Mouse (Mus musculus) spleen, adult 2 months (tissue): ENCODE results near the gene Entpd7. TPM values are rescaled to one million over a fixed set of nuclear protein-coding genes. Genes with fewer than 3 reads are reported as not detected.

ENCODE experiments used
- DNase-seq, 2 experiments: peaks; one replicate each; pipeline versions ENCODE4 v3.0.0 to v3.0.0-alpha.2; 2012 to 2021; ENCODE audit warnings: low spot score in 2 of 2, low read depth in 1 of 2
- H3K27ac ChIP-seq: fragments of 200-500 bp; 2 replicates; pipeline ENCODE4 v1.5.1; 2012; ENCODE audit warnings: low read length, inconsistent platforms; ENCODE audit not compliant: insufficient read depth
- H3K27me3 ChIP-seq: fragments of 200-500 bp; 2 replicates; pipeline ENCODE4 v1.6.1; 2012; ENCODE audit warnings: mild to moderate bottlenecking, moderate library complexity, low read length, inconsistent platforms; ENCODE audit not compliant: control insufficient read depth, insufficient read depth
- H3K36me3 ChIP-seq: fragments of 200-500 bp; 2 replicates; pipeline ENCODE4 v1.6.1; 2012; ENCODE audit warnings: mild to moderate bottlenecking, low read length, inconsistent platforms; ENCODE audit not compliant: control insufficient read depth, insufficient read depth
- H3K4me1 ChIP-seq: fragments of 200-500 bp; 2 replicates; pipeline ENCODE4 v1.6.1; 2011; ENCODE audit warnings: inconsistent platforms; ENCODE audit not compliant: control insufficient read depth, insufficient read depth, insufficient read length
- H3K4me3 ChIP-seq: fragments of 200-500 bp; 2 replicates; pipeline ENCODE4 v1.5.1; 2011; ENCODE audit warnings: mild to moderate bottlenecking, inconsistent platforms; ENCODE audit not compliant: insufficient read depth, insufficient read length; ENCODE audit errors: extremely low read depth
- CTCF ChIP-seq: fragments of 200-500 bp; IDR thresholded peaks from 2 replicates; pipeline ENCODE4 v1.5.1; 2011; ENCODE audit warnings: mild to moderate bottlenecking, inconsistent platforms; ENCODE audit not compliant: insufficient read depth, insufficient read length, insufficient replicate concordance; ENCODE audit errors: extremely low read depth
- POLR2A ChIP-seq: fragments of 200-500 bp; IDR thresholded peaks from 2 replicates; pipeline ENCODE4 v1.6.1; 2011; ENCODE audit warnings: low read depth, low read length, inconsistent platforms
- WGBS: fragments of 180-500 bp; shearing (Covaris S2); methylation state at CpG from one replicate; pipeline ENCODE4 v1.1.7; 2018; 5-methylcytosine and 5-hydroxymethylcytosine counted together
- polyA plus RNA-seq: library from polyadenylated mRNA; depleted of rRNA; stranded (reverse); fragments of >200 nt; gene quantifications from 2 replicates; pipeline ENCODE4 v1.2.3, GENCODE M21; 2012

Entpd7 gene
- polyA plus RNA-seq, 1 experiment = 3.5 TPM

- no peak for DNase-seq
- 95% methylated on average over 9 of the region's 9 CpGs for WGBS
- Histone ChIP-seq H3K27ac (no peak overlapping the region), H3K27me3 (no peaks in the 10 kb centered on the region), H3K4me3 (no peak overlapping the region), H3K36me3 (peaks cover 17% of the 10 kb centered on the region), H3K4me1 (no peaks in the 10 kb centered on the region)
- no peak for TF ChIP-seq CTCF
- no peak for TF ChIP-seq POLR2A
These were observed 78.3 kb downstream of the Entpd7 start for GRCm38 (mm10) chr19:43767549-43768322.

GRCm38 (mm10) chr19:43769366-43769960 lies 80.0 kb downstream of the Entpd7 start:
- 89% methylated on average over 5 of the region's 5 CpGs for WGBS
- Histone ChIP-seq H3K36me3 (peaks cover 16% of the 10 kb centered on the region), H3K4me1 (no peaks in the 10 kb centered on the region), H3K27ac (no peak overlapping the region), H3K4me3 (no peak overlapping the region), H3K27me3 (no peaks in the 10 kb centered on the region)
- DNase-seq = no peak
- TF ChIP-seq CTCF (no peak), POLR2A (no peak)

- WGBS = 27% methylated on average over 4 of the region's 4 CpGs
- DNase-seq = no peak
- Histone ChIP-seq H3K27me3 (no peaks in the 10 kb centered on the region), H3K4me1 (no peaks in the 10 kb centered on the region), H3K27ac (no peak overlapping the region), H3K36me3 (peaks cover 13% of the 10 kb centered on the region; the same call in 1 of the 2 replicates), H3K4me3 (no peak overlapping the region)
- TF ChIP-seq CTCF (no peak), POLR2A (no peak)
These were observed 81.1 kb downstream of the Entpd7 start for GRCm38 (mm10) chr19:43770584-43770983.

GRCm38 (mm10) chr19:43771499-43771969 lies 82.1 kb downstream of the Entpd7 start:
- peaks cover 11% of the 10 kb centered on the region; the same call in 1 of the 2 replicates for H3K36me3 ChIP-seq
- no peak overlapping the region for H3K4me3 ChIP-seq
- TF ChIP-seq POLR2A (no peak), CTCF (no peak)
- H3K27ac ChIP-seq = no peak overlapping the region
- H3K4me1 ChIP-seq = no peaks in the 10 kb centered on the region
- H3K27me3 ChIP-seq = no peaks in the 10 kb centered on the region
- WGBS = 18% methylated on average over 5 of the region's 5 CpGs
- peak in 1 of 2 experiments; percentile 38 for DNase-seq

GRCm38 (mm10) chr19:43772311-43772710 lies 82.8 kb downstream of the Entpd7 start:
- 84% methylated on average over 6 of the region's 6 CpGs for WGBS
- H3K27ac ChIP-seq = no peak overlapping the region
- TF ChIP-seq CTCF (no peak), POLR2A (no peak)
- H3K4me3 ChIP-seq = no peak overlapping the region
- H3K4me1 ChIP-seq = no peaks in the 10 kb centered on the region
- H3K27me3 ChIP-seq = no peaks in the 10 kb centered on the region
- no peak for DNase-seq
- peaks cover 11% of the 10 kb centered on the region; the same call in 1 of the 2 replicates for H3K36me3 ChIP-seq

GRCm38 (mm10) chr19:43775433-43775832 lies 86.0 kb downstream of the Entpd7 start:
- Histone ChIP-seq H3K4me3 (no peak overlapping the region), H3K4me1 (no peaks in the 10 kb centered on the region), H3K36me3 (no peaks in the 10 kb centered on the region), H3K27ac (no peak overlapping the region), H3K27me3 (no peaks in the 10 kb centered on the region)
- no peak for DNase-seq
- TF ChIP-seq POLR2A (no peak), CTCF (no peak)
- WGBS = 80% methylated on average over 10 of the region's 10 CpGs

GRCm38 (mm10) chr19:43776561-43776960 lies 87.1 kb downstream of the Entpd7 start:
- no peaks in the 10 kb centered on the region for H3K27me3 ChIP-seq
- H3K4me1 ChIP-seq = no peaks in the 10 kb centered on the region
- no peaks in the 10 kb centered on the region for H3K36me3 ChIP-seq
- WGBS = 85% methylated on average over 4 of the region's 4 CpGs
- no peak overlapping the region for H3K27ac ChIP-seq
- no peak overlapping the region for H3K4me3 ChIP-seq
- no peak for DNase-seq
- TF ChIP-seq POLR2A (no peak), CTCF (no peak)
